ENCODE assay signal across 21 mouse cellular contexts in genomic region chr16:18198365-18199098, GRCm38 (mm10). TPM values are rescaled to one million over a fixed set of nuclear protein-coding genes. Genes with fewer than 3 reads are reported as not detected.
DNase-seq lines count a peak whose midpoint lies in the region; ATAC-seq and TF ChIP-seq lines count a peak whose summit lies in the region.
"Had no signal": no experiment of that assay in that cellular context is flagged by ENCODE, and none has a peak within 500 bp of the region (broad histone marks: within the 10 kb centered on the region; RNA-seq: fewer than 3 reads in every experiment).

No protein-coding gene starts in this region.

- peak; percentile 45; the same call in 1 of the 2 replicates for ATAC-seq in forebrain, embryonic 12.5 days (ENCODE audit: low FRiP score)
- ATAC-seq in forebrain, postnatal 0 days: no peak
- ATAC-seq in forebrain, embryonic 15.5 days (replicated peaks): 0 out of 2 replicates have a peak, but pooled peaks have one; percentile 5
- ATAC-seq in midbrain, embryonic 16.5 days: peak; percentile 46; the same call in 1 of the 2 replicates
- no peak for ATAC-seq in inflammation-experienced regulatory T-cells, adult 6 months

- whole genome bisulfite sequencing in forebrain, embryonic 12.5 days: 59% methylated on average over 10 of the region's 10 CpGs
- WGBS in forebrain, postnatal 0 days: 43% methylated on average over 10 of the region's 10 CpGs
- 37% methylated on average over 10 of the region's 10 CpGs for WGBS in forebrain, embryonic 15.5 days
- WGBS in limb, embryonic 10.5 days: 60% methylated on average over 10 of the region's 10 CpGs
- 44% methylated on average over 10 of the region's 10 CpGs for WGBS in midbrain, embryonic 16.5 days

- H3K4me2 ChIP-seq in forebrain, embryonic 12.5 days: no peak overlapping the region
- H3K4me2 ChIP-seq in forebrain, postnatal 0 days (ENCODE audit: low read depth): no peak overlapping the region
- no peak overlapping the region for H3K4me2 ChIP-seq in forebrain, embryonic 15.5 days (replicated peaks)
- no peak overlapping the region for H3K4me2 ChIP-seq in midbrain, embryonic 16.5 days (ENCODE audit: low read length)
- H3K4me2 ChIP-seq: heart, embryonic 12.5 days; stomach, embryonic 15.5 days had no signal

- peak overlapping the region; percentile 68 for H3K27ac ChIP-seq in forebrain, embryonic 12.5 days
- no peak overlapping the region for H3K27ac ChIP-seq in forebrain, postnatal 0 days (ENCODE audit: low read depth, low read length)
- H3K27ac ChIP-seq in forebrain, embryonic 15.5 days (replicated peaks): peak overlapping the region; percentile 62
- H3K27ac ChIP-seq in limb, embryonic 10.5 days: peak overlapping the region; percentile 82
- no peak overlapping the region for H3K27ac ChIP-seq in midbrain, embryonic 16.5 days (ENCODE audit: low read length)
- H3K27ac ChIP-seq: macrophage; stomach, embryonic 15.5 days had no signal

- no peaks in the 10 kb centered on the region for H3K9me3 ChIP-seq in forebrain, embryonic 12.5 days
- H3K9me3 ChIP-seq in forebrain, postnatal 0 days (ENCODE audit: low read length): no peaks in the 10 kb centered on the region
- H3K9me3 ChIP-seq in forebrain, embryonic 15.5 days: no peaks in the 10 kb centered on the region
- H3K9me3 ChIP-seq in limb, embryonic 10.5 days (replicated peaks): no peaks in the 10 kb centered on the region
- no peaks in the 10 kb centered on the region for H3K9me3 ChIP-seq in midbrain, embryonic 16.5 days (replicated peaks; ENCODE audit: control insufficient read depth, low read length, poor library complexity, severe bottlenecking)
- H3K9me3 ChIP-seq: heart, embryonic 12.5 days; stomach, embryonic 15.5 days had no signal

- TF ChIP-seq CTCF in forebrain, postnatal 0 days (IDR thresholded peaks at IDR 0.05; ENCODE audit: low read depth): no peak

- no peak for DNase-seq in forebrain, postnatal 0 days
- DNase-seq in limb, embryonic 10.5 days (ENCODE audit: low spot score): no peak
- DNase-seq in cerebellum, postnatal 36 days: no peak
- no peak for DNase-seq in adrenal gland, postnatal 10 days
- DNase-seq: adrenal gland, postnatal 36 days; cerebellum, postnatal 10 days; kidney, adult 9 months; liver; lung, adult 18-20 months had no signal

- H3K9ac ChIP-seq in forebrain, embryonic 12.5 days: no peak overlapping the region
- H3K9ac ChIP-seq in forebrain, postnatal 0 days: no peak overlapping the region
- H3K9ac ChIP-seq in forebrain, embryonic 15.5 days (replicated peaks): no peak overlapping the region
- H3K9ac ChIP-seq in midbrain, embryonic 16.5 days (ENCODE audit: low read depth, low read length): peak overlapping the region; percentile 20; the same call in 1 of the 2 replicates
- H3K9ac ChIP-seq: heart, embryonic 12.5 days; stomach, embryonic 15.5 days had no signal

- H3K27me3 ChIP-seq in forebrain, embryonic 12.5 days: no peaks in the 10 kb centered on the region
- H3K27me3 ChIP-seq in forebrain, postnatal 0 days (ENCODE audit: insufficient read depth, low read length): no peaks in the 10 kb centered on the region
- H3K27me3 ChIP-seq in forebrain, embryonic 15.5 days: no peaks in the 10 kb centered on the region
- H3K27me3 ChIP-seq in limb, embryonic 10.5 days (ENCODE audit: low read depth, poor library complexity, severe bottlenecking): peaks cover 59% of the 10 kb centered on the region
- H3K27me3 ChIP-seq in midbrain, embryonic 16.5 days (ENCODE audit: control insufficient read depth, insufficient read depth, low read depth, low read length): no peaks in the 10 kb centered on the region
- H3K27me3 ChIP-seq: stomach, embryonic 15.5 days had no signal

- no peak overlapping the region for H3K4me3 ChIP-seq in forebrain, embryonic 12.5 days (replicated peaks)
- no peak overlapping the region for H3K4me3 ChIP-seq in forebrain, postnatal 0 days (ENCODE audit: low read depth, low read length)
- no peak overlapping the region for H3K4me3 ChIP-seq in forebrain, embryonic 15.5 days
- H3K4me3 ChIP-seq in limb, embryonic 10.5 days: peak overlapping the region; percentile 2; the same call in 1 of the 2 replicates
- H3K4me3 ChIP-seq in midbrain, embryonic 16.5 days (ENCODE audit: low read depth, low read length): no peak overlapping the region
- H3K4me3 ChIP-seq: erythroblast, embryonic 14.5 days; heart, embryonic 12.5 days; stomach, embryonic 15.5 days had no signal

- no peaks in the 10 kb centered on the region for H3K36me3 ChIP-seq in forebrain, embryonic 12.5 days (replicated peaks)
- H3K36me3 ChIP-seq in forebrain, postnatal 0 days (ENCODE audit: insufficient read depth): no peaks in the 10 kb centered on the region
- no peaks in the 10 kb centered on the region for H3K36me3 ChIP-seq in forebrain, embryonic 15.5 days
- no peaks in the 10 kb centered on the region for H3K36me3 ChIP-seq in limb, embryonic 10.5 days
- no peaks in the 10 kb centered on the region for H3K36me3 ChIP-seq in midbrain, embryonic 16.5 days (ENCODE audit: control insufficient read depth, insufficient read depth, low read length)
- H3K36me3 ChIP-seq: heart, embryonic 12.5 days; stomach, embryonic 15.5 days had no signal

- H3K4me1 ChIP-seq in forebrain, embryonic 12.5 days: peaks cover 54% of the 10 kb centered on the region
- peaks cover 8% of the 10 kb centered on the region for H3K4me1 ChIP-seq in forebrain, postnatal 0 days (ENCODE audit: insufficient read depth)
- peaks cover 26% of the 10 kb centered on the region for H3K4me1 ChIP-seq in forebrain, embryonic 15.5 days
- peaks cover 95% of the 10 kb centered on the region for H3K4me1 ChIP-seq in limb, embryonic 10.5 days
- peaks cover 18% of the 10 kb centered on the region for H3K4me1 ChIP-seq in midbrain, embryonic 16.5 days (ENCODE audit: control insufficient read depth, insufficient read depth, low read length)

RNA-seq across cellular contexts. Expression of gene Ccdc188, which starts 19.1 kb away (rescaled TPM):
- polyA plus RNA-seq in forebrain, embryonic 12.5 days (2016; fragmentation: Nextera tagmentation; extraction: Ambion mirVana): not detected in 2 replicates
- total RNA-seq in forebrain, postnatal 0 days (2014; rRNA removed): not detected in 2 replicates
- polyA plus RNA-seq in forebrain, postnatal 0 days (2015; fragmentation: Nextera tagmentation; extraction: Ambion mirVana): 0.11 TPM in 1 of 2 replicates, not detected in the other
- 0.27 TPM in 1 of 2 replicates, not detected in the other for polyA plus RNA-seq in forebrain, embryonic 15.5 days (2015; fragmentation: Nextera tagmentation; extraction: Ambion mirVana)
- polyA plus RNA-seq in limb, embryonic 10.5 days (2016; fragmentation: Nextera tagmentation; extraction: Ambion mirVana): not detected in 2 replicates
- polyA plus RNA-seq in midbrain, embryonic 16.5 days (2015; fragmentation: Nextera tagmentation; extraction: Ambion mirVana): 0.14 TPM in 1 of 2 replicates, not detected in the other
- total RNA-seq in adrenal gland, postnatal 10 days (2021): not detected
- polyA plus RNA-seq in inflammation-experienced regulatory T-cells, adult 6 months (2017; shearing (Covaris generic)): not detected
- total RNA-seq: adrenal gland, postnatal 36 days; gastrocnemius, postnatal 4 days; hematopoietic stem cell, adult 5-6 weeks; left cerebral cortex, adult 18-20 months had no signal
- polyA plus RNA-seq: erythroblast, embryonic 14.5 days; macrophage; small intestine, adult 2 months; stomach, embryonic 15.5 days had no signal

RNA-seq across cellular contexts. Expression of gene Zdhhc8, which starts 36.4 kb away (rescaled TPM):
- 15.7 and 16.9 TPM in 2 replicates for polyA plus RNA-seq in forebrain, embryonic 12.5 days (2016; fragmentation: Nextera tagmentation; extraction: Ambion mirVana)
- total RNA-seq in forebrain, postnatal 0 days (2014; rRNA removed): 27.5 and 35.5 TPM in 2 replicates
- 16.4 and 17.9 TPM in 2 replicates for polyA plus RNA-seq in forebrain, postnatal 0 days (2015; fragmentation: Nextera tagmentation; extraction: Ambion mirVana)
- polyA plus RNA-seq in forebrain, embryonic 15.5 days (2015; fragmentation: Nextera tagmentation; extraction: Ambion mirVana): 17.9 and 18.9 TPM in 2 replicates
- 14.1 and 16.7 TPM in 2 replicates for polyA plus RNA-seq in limb, embryonic 10.5 days (2016; fragmentation: Nextera tagmentation; extraction: Ambion mirVana)
- 13.8 and 17.9 TPM in 2 replicates for polyA plus RNA-seq in midbrain, embryonic 16.5 days (2015; fragmentation: Nextera tagmentation; extraction: Ambion mirVana)
- 10 to 100 TPM; 18.9 to 20.5 TPM for total RNA-seq in adrenal gland, postnatal 10 days (2021)
- 1 to 10 TPM in 2 of 3 experiments, under 1 TPM in 1; 0.67 to 1.7 (median 1.5) TPM for polyA plus RNA-seq in inflammation-experienced regulatory T-cells, adult 6 months (2017; shearing (Covaris generic))

RNA-seq across cellular contexts. Expression of gene Trmt2a, which starts 49.9 kb away (rescaled TPM):
- 111 and 118 TPM in 2 replicates for polyA plus RNA-seq in forebrain, embryonic 12.5 days (2016; fragmentation: Nextera tagmentation; extraction: Ambion mirVana)
- total RNA-seq in forebrain, postnatal 0 days (2014; rRNA removed): 74.9 and 82.4 TPM in 2 replicates
- 66.7 and 67.2 TPM in 2 replicates for polyA plus RNA-seq in forebrain, postnatal 0 days (2015; fragmentation: Nextera tagmentation; extraction: Ambion mirVana)
- polyA plus RNA-seq in forebrain, embryonic 15.5 days (2015; fragmentation: Nextera tagmentation; extraction: Ambion mirVana): 114 and 119 TPM in 2 replicates
- polyA plus RNA-seq in limb, embryonic 10.5 days (2016; fragmentation: Nextera tagmentation; extraction: Ambion mirVana): 118 and 122 TPM in 2 replicates
- polyA plus RNA-seq in midbrain, embryonic 16.5 days (2015; fragmentation: Nextera tagmentation; extraction: Ambion mirVana): 105 and 106 TPM in 2 replicates
- total RNA-seq in adrenal gland, postnatal 10 days (2021): 10 to 100 TPM; 34.2 to 46.7 TPM
- polyA plus RNA-seq in inflammation-experienced regulatory T-cells, adult 6 months (2017; shearing (Covaris generic)): 10 to 100 TPM; 31.1 to 45.8 (median 38.5) TPM

RNA-seq across cellular contexts. Expression of gene Ranbp1, which starts 50.0 kb away (rescaled TPM):
- polyA plus RNA-seq in forebrain, embryonic 12.5 days (2016; fragmentation: Nextera tagmentation; extraction: Ambion mirVana): 983 and 1,008 TPM in 2 replicates
- 171 and 209 TPM in 2 replicates for total RNA-seq in forebrain, postnatal 0 days (2014; rRNA removed)
- polyA plus RNA-seq in forebrain, postnatal 0 days (2015; fragmentation: Nextera tagmentation; extraction: Ambion mirVana): 428 and 477 TPM in 2 replicates
- polyA plus RNA-seq in forebrain, embryonic 15.5 days (2015; fragmentation: Nextera tagmentation; extraction: Ambion mirVana): 441 and 464 TPM in 2 replicates
- polyA plus RNA-seq in limb, embryonic 10.5 days (2016; fragmentation: Nextera tagmentation; extraction: Ambion mirVana): 1,185 and 1,368 TPM in 2 replicates
- 359 and 384 TPM in 2 replicates for polyA plus RNA-seq in midbrain, embryonic 16.5 days (2015; fragmentation: Nextera tagmentation; extraction: Ambion mirVana)
- 100 to 1,000 TPM; 123 to 127 TPM for total RNA-seq in adrenal gland, postnatal 10 days (2021)
- polyA plus RNA-seq in inflammation-experienced regulatory T-cells, adult 6 months (2017; shearing (Covaris generic)): 100 to 1,000 TPM; 141 to 268 (median 158) TPM

RNA-seq across cellular contexts. Expression of gene Gm49776, which starts 59.6 kb away (rescaled TPM):
- polyA plus RNA-seq in forebrain, embryonic 12.5 days (2016; fragmentation: Nextera tagmentation; extraction: Ambion mirVana): 3.4 TPM in 1 of 2 replicates, not detected in the other
- total RNA-seq in forebrain, postnatal 0 days (2014; rRNA removed): not detected in 2 replicates
- polyA plus RNA-seq in forebrain, postnatal 0 days (2015; fragmentation: Nextera tagmentation; extraction: Ambion mirVana): 1.3 and 3.1 TPM in 2 replicates
- polyA plus RNA-seq in forebrain, embryonic 15.5 days (2015; fragmentation: Nextera tagmentation; extraction: Ambion mirVana): 3.1 and 6.6 TPM in 2 replicates
- polyA plus RNA-seq in limb, embryonic 10.5 days (2016; fragmentation: Nextera tagmentation; extraction: Ambion mirVana): 2.5 TPM in 1 of 2 replicates, not detected in the other
- polyA plus RNA-seq in midbrain, embryonic 16.5 days (2015; fragmentation: Nextera tagmentation; extraction: Ambion mirVana): not detected in 2 replicates
- not detected for total RNA-seq in adrenal gland, postnatal 10 days (2021)
- polyA plus RNA-seq in inflammation-experienced regulatory T-cells, adult 6 months (2017; shearing (Covaris generic)): not detected
- total RNA-seq: gastrocnemius, postnatal 4 days; hematopoietic stem cell, adult 5-6 weeks; left cerebral cortex, adult 18-20 months had no signal
- polyA plus RNA-seq: erythroblast, embryonic 14.5 days; macrophage; small intestine, adult 2 months had no signal

Comparison
In these comparisons a context has a peak if more than half of its experiments do, and no peak if none do; other contexts are left out.
1. ATAC-seq: peak in forebrain, embryonic 12.5 days (single experiment), forebrain, embryonic 15.5 days (single experiment) and midbrain, embryonic 16.5 days (single experiment); none in forebrain, postnatal 0 days (single experiment) and inflammation-experienced regulatory T-cells, adult 6 months (single experiment).
2. H3K27ac ChIP-seq: peak in forebrain, embryonic 12.5 days (single experiment), forebrain, embryonic 15.5 days (single experiment) and limb, embryonic 10.5 days (single experiment); none in forebrain, postnatal 0 days (single experiment) and midbrain, embryonic 16.5 days (single experiment).